ENCODE assay signal across 13 mouse cellular contexts in the genomic region with DNA sequence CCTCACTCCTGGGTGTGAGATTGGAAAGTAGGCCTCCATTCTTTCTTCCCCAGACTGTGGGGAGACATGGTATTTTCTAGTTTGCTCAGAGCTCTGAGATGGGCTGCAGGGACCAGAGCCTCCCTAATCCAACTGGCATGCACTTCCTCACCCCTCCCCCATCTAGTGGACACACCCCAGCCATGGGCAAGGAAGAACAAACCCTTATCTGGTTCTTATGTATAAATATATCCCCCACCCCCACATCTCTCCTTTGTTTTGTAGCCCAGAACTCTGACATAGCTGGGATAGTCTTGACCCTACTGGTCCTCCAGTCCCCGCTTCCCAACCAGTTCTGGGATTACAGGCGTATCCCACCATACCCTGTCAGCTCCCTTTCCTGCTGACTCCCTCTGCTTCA.
"Had no signal": no experiment of that assay in that cellular context is flagged by ENCODE, and none has a peak within 500 bp of the region (broad histone marks: within the 10 kb centered on the region; RNA-seq: fewer than 3 reads in every experiment).

No protein-coding gene starts in this region.

- H3K36me3 ChIP-seq: neural tube, embryonic 15.5 days had no signal

- H3K4me3 ChIP-seq: limb, embryonic 13.5 days; midbrain, embryonic 10.5 days; myocyte; neural tube, embryonic 15.5 days had no signal

- H3K4me2 ChIP-seq: limb, embryonic 13.5 days had no signal

- H3K4me1 ChIP-seq: neural tube, embryonic 15.5 days had no signal

- H3K9me3 ChIP-seq: limb, embryonic 13.5 days; midbrain, embryonic 10.5 days; neural tube, embryonic 15.5 days had no signal

- H3K27ac ChIP-seq: limb, embryonic 13.5 days; liver, embryonic 14.5 days; midbrain, embryonic 10.5 days; neural tube, embryonic 15.5 days had no signal

- DNase-seq: kidney, adult 9 months; kidney, postnatal 14 days; left cerebral cortex, postnatal 4 days; midbrain, embryonic 14.5 days; right cerebral cortex, postnatal 4 days; spleen, adult 18-20 months; thymus, adult 18-20 months; thymus, postnatal 14 days had no signal

- H3K9ac ChIP-seq: limb, embryonic 13.5 days; liver, embryonic 14.5 days; neural tube, embryonic 15.5 days had no signal

- H3K27me3 ChIP-seq: limb, embryonic 13.5 days had no signal
